Mouse (Mus musculus): ENCODE data around the gene Spata25. TPM values are rescaled to one million over a fixed set of nuclear protein-coding genes. Genes with fewer than 3 reads are reported as not detected.
A peak's percentile ranks its signal among the peaks of the same experiment; 100 is the strongest.
"Not testable (repeated sequence)": the region's sequence is repeated elsewhere in the genome, so short reads cannot be mapped to it uniquely, and the experiment has no call there.

Gene Spata25
- total RNA-seq, 2 experiments from 2014 or later, result 0.47 to 0.79 TPM

DNA sequence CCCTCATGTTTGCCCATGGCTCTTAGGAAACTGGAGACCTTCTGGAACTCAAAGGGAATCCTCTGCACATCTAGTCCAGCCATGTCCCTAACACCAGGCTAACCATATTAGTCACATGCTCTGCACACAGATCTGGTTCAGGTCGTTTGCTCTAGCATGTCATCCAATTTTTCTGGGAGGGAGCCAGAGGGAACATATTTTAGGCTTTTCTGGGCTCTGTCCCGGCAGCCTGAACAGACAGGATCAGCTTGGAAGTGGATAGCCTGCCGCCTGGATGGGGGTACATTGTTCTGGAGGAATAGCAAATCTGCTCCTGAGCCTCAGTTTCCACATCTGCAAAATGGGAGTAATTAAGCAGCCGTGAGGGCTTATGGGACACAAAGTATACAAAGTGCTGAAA, 32.8 kb upstream of the Spata25 start:
- DNase-seq (ENCODE audit: low spot score in 2 of 2), result no peak
- no peak overlapping the region for H3K27ac ChIP-seq
- H3K4me3 ChIP-seq, result no peak overlapping the region
- TF ChIP-seq CTCF (conservative IDR thresholded peaks at IDR 0.05), result no peak

DNA sequence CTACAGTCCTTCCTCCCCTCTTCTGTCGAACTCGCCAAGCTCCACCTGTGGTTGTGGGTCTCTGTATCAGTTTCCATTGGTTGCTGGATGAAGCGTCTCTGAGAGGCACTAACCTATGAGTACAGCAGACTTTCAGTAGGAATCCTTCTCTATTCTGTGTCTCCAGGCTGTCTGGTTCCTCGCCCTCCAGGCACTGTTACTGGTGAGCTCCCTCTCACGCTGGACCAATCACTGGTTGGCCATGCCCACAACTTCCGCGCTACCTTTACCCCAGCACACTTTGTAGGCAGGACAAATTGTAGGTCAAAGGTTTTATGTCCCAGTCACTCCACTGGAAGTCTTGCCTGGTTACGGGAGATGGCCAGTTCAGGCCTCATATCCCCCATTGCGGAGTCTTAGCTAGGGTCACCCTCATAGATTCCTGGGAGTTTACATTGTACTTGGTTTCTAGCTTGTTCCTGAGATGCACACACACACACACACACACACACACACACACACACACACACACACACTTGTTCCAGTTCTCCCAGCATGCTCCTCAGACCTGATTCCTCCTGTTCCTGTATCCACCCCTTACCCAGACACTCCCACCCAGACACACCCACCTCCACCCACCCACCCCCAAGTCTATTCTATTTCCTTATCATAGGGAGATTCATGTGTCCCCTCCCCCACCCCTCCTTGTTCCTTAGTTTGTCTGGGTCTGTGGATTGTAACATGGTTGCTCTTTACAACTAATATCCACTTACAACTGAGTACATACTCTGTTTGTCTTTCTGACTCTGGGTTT, 31.5 kb upstream of the Spata25 start:
- no peak for DNase-seq (ENCODE audit: low spot score in 2 of 2)
- no peak for TF ChIP-seq CTCF (conservative IDR thresholded peaks at IDR 0.05)
- no peak overlapping the region for H3K4me3 ChIP-seq
- no peak overlapping the region for H3K27ac ChIP-seq

DNA sequence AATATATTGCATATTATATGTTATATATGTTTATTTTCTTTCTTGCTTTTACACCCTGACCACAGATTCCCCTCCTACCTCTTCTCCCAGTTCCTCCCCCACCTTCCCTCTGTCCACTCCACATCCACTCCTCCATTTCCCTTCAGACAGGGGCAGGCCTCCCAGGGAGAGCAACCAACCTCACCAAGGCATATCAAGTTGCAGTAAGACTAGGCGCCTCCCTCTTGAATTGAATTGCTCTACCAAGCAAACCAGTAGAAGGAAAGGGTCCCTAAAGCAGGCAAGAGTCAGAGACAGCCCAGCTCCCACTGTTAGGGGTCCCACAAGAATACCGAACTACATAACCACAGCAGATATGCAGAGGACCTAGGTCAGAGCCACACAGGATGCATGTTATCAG, 30.8 kb upstream of the Spata25 start:
- Histone ChIP-seq H3K4me3 (no peak overlapping the region), H3K27ac (no peak overlapping the region)
- no peak for TF ChIP-seq CTCF (conservative IDR thresholded peaks at IDR 0.05)
- DNase-seq (ENCODE audit: low spot score in 2 of 2), result no peak

DNA sequence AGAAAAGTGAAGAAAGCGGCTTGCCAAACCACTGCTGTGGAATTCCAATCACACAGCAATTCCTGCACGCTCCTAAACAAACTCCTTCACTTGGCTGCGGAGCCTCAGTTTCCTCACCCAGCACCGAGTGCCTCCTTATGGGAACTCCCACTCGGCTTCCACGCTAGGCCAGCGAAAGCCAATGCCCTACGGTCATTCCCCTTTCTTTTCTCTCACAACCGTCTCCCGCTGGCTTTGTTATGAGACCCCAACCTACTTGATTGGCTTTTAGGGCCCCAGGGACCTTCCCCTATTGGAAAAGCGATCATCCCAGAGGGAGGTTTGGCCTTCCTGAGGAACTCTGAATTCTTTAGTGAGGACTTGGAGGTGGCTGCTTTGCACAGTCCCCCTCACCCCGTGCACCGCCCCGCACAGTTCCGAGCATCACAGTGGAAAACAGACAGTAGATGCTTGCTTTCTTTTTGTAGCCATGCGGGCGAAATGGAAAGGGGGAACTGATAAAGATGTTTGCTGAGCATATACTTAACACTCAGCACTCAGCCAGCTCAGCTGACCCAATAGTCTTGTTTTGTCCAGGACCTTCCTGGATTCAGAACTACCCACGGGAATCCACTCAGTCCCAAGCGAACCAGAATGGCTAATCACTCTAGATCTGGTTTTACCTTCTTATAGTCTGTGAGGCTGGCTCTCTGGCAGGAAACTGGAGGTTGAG, 29.7 kb upstream of the Spata25 start:
- H3K4me3 ChIP-seq, result peak overlapping the region; percentile 63
- peak overlapping the region; percentile 65 for H3K27ac ChIP-seq
- TF ChIP-seq CTCF (conservative IDR thresholded peaks at IDR 0.05), result no peak
- DNase-seq (ENCODE audit: low spot score in 2 of 2), result no peak

DNA sequence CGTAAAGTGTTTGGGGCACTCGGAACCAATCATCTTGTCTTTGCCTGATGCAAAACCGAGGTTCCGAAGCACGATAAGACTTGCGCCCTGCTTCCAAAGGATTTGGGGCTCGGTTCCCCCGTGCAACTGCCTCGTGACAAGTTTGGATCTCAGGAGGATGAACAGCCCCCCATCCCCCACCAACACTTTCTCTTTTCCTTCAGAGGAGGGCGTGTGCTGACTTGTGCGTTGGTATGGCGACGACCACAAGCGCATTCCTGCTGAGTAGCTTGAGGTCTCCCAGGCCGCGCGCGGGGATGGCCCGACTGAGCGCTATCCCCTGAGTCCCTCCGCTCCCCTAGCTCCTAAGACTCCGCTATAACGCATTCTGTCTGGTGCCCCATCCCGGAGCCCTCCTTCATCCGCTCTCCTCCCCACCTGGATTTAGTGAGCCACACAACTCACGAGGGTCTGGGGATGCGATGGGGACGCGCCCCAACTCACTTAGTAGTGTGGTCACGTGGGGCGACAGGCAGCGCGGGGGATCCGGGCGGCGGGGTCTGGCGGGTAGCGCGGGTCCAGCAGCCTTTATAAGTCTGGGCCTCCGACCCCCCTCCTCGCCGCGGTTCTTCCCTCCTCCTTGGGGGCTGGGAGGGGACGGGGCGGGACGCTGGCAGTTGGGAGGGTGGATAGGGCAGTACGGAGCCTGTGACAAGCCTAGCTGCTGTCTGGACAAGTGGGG, 28.9 kb upstream of the Spata25 start, which contains the start of gene Pltp:
Gene Pltp (minus strand): TSS at position 611 of the 721 bp plus-strand sequence.
- DNase-seq (ENCODE audit: low spot score in 2 of 2), result no peak
- no peak for TF ChIP-seq CTCF (conservative IDR thresholded peaks at IDR 0.05)
- Histone ChIP-seq H3K27ac (peak within 1 kb of the TSS; percentile 65), H3K4me3 (peak within 1 kb of the TSS; percentile 63)

DNA sequence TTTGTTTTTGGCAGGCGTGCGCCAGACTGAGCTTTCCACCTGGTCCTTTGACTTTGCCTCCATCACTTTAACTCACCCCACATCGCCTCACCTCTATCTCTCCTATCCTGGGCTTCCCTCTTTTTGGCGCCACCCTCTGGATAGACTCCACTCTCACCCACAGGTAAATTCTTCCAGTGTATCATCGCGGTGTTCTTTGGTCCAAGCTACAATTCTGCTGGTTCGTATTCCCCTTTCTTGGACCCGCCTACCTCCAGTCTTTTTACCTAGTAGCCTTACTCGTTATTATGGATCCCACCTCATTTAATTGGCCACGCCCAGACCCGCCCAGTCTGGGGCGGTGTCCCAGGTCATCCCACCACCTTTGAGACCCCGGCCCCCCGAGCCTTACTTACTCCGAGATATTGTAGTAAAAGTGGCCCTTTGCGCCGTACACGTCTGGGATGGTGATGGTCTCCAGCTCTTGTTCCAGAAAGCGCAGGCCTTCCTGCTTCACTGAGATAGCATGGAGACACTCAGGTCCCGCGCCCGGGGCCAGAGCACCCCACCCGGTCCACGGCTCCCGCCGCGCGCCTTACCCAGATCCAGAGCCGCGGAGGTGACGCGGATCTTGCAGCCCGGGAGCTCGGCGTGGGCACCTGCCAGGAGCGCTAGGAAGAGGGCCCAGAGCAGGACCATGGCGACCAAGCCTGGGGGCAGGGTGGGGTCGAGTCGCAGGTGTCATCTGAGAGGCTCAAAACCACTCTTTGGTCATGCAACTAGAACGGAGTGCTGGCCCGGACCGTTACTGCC, 28.2 kb upstream of the Spata25 start:
- Histone ChIP-seq H3K4me3 (peak overlapping the region; percentile 63), H3K27ac (peak overlapping the region; percentile 46; the same call in 1 of the 2 replicates)
- peak; percentile 35 for TF ChIP-seq CTCF (conservative IDR thresholded peaks at IDR 0.05)
- no peak for DNase-seq (ENCODE audit: low spot score in 2 of 2)

DNA sequence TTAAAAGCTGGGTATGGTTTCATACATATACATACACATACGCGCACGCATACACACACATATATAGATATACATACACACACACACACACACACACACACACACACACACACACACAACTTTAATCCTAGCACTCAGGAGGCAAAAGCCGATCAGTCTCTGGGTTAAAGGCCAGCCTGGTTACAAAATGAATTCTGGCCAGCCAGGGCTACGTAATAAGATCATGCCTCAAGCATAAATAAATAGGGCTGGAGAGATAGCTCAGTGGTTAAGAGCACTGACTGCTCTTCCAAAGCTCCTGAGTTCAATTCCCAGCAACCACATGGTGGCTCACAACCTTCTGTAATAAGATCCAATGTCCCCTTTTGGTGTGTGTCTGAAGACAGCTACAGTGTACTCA, 27.2 kb upstream of the Spata25 start:
- not testable (repeated sequence) for DNase-seq (ENCODE audit: low spot score in 2 of 2); H3K27ac ChIP-seq; H3K4me3 ChIP-seq

DNA sequence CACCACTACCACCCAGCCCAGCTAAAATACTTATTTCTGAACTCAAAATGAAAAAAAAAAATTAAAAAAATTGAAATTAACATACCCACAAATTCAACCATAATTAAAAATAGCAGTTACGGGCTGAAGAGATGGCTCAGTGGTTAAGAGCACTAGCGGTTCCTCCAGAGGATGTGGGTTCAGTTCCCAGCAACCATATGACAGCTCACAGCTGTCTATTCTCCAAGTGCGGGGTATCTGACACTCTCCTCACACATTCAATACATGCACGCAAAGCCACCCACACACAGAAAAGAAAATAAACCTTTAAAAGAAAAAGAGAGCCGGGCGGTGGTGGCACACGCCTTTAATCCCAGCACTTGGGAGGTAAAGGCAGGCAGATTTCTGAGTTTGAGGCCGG, 21.7 kb upstream of the Spata25 start:
- TF ChIP-seq CTCF (conservative IDR thresholded peaks at IDR 0.05), result no peak
- Histone ChIP-seq H3K4me3 (no peak overlapping the region), H3K27ac (no peak overlapping the region)
- DNase-seq (ENCODE audit: low spot score in 2 of 2), result no peak

DNA sequence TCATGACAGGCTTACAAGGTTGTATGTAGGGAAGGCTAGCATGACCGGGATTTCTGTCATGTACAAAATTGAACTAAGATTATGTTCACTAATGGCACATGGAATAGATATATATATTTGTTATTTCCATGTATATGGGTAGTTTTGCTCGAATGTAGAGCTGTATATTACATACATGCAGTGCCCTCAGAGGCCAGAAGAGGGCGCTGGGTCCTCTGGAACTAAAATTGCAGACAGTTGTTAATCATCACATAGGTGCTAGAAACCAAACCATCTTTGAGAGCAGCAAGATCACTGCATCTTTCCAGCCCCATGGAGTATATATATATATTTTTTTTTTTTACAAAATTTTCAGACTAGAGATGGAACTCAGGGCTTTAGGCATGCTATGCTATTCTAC, 17.4 kb upstream of the Spata25 start:
- no peak overlapping the region for H3K4me3 ChIP-seq
- peak; percentile 72 for TF ChIP-seq CTCF (conservative IDR thresholded peaks at IDR 0.05)
- H3K27ac ChIP-seq, result no peak overlapping the region
- no peak for DNase-seq (ENCODE audit: low spot score in 2 of 2)

DNA sequence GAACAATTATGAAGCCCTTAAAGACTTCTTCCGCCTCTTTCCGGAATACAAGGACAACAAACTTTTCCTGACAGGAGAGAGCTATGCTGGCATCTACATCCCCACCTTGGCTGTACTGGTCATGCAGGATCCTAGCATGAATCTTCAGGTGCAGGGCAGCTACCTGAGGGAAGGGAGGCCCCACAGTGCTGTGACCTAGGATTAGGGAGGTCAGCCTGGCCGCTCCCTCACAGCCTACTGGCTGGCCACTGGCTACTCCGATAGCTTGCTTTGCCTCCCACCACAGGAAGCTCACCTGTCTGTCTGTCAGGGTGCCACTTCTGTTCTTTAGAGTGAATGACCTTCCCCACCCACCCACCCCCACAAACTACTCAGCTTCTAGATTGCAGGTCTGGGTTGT, 6.8 kb upstream of the Spata25 start:
- no peak for TF ChIP-seq CTCF (conservative IDR thresholded peaks at IDR 0.05)
- no peak for DNase-seq (ENCODE audit: low spot score in 2 of 2)
- H3K27ac ChIP-seq, result no peak overlapping the region
- H3K4me3 ChIP-seq, result peak overlapping the region; percentile 85; the same call in 1 of the 2 replicates

DNA sequence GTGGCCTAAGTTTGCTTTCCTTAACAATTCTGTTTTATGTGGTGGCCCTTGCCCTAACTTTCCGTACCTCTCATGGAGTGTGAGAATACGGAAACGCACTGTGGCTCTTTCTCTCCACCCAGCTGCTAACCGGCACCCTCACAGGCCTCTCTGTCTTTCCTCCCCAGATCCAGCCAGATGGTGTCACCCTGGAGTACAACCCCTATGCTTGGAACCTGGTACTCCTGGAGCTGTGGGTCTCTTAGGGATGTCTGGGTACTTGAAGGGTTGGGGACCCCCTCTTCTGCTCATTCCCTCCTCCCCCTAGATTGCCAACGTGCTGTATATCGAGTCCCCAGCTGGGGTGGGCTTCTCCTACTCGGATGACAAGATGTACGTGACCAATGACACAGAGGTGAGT, 6.2 kb upstream of the Spata25 start:
- peak; percentile 51 for TF ChIP-seq CTCF (conservative IDR thresholded peaks at IDR 0.05)
- DNase-seq (ENCODE audit: low spot score in 2 of 2), result no peak
- Histone ChIP-seq H3K4me3 (peak overlapping the region; percentile 85), H3K27ac (peak overlapping the region; percentile 93)

DNA sequence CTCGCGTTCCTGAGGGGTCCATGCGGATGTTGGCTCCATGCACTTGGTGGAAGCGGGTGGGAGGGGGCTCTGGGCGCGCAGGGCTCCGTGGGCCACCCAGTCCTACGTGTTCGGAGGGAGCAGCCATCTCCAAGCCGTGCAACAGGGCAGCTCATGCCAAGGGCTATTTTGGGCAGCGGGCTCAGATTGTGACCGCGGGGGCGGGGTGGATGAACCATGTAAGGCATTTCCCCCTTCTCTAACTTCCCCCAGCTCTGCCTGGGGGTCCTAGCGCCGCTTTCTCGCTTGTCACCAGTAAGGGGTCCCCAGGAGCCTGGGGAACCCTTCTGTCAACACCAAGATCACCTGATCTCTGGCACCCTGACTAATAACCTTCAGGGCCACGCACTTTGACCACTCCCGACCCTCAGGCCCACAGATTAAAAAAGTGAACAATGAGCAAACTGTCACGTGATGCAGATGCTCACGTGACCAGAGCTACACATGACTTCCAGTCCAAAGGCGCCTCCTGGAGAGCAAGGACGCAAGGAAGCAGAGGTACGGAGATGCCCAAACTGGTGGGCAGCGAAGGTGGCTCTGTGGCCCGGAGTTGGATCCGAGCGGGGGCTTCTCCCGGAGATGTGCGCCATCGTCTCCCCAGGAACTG, 5.1 kb upstream of the Spata25 start, which contains the start of gene Neurl2:
Gene Neurl2 (minus strand): TSS at position 143 of the 646 bp plus-strand sequence.
- peak; percentile 83 to 84 for DNase-seq (ENCODE audit: low spot score in 2 of 2)
- Histone ChIP-seq H3K4me3 (peak within 1 kb of the TSS; percentile 85), H3K27ac (peak within 1 kb of the TSS; percentile 93)
- TF ChIP-seq CTCF (conservative IDR thresholded peaks at IDR 0.05), result peak; percentile 31

Measured in layer of hippocampus, adult 2 months (tissue).